Mouse (Mus musculus): ENCODE data around the gene Megf8.

Megf8 gene

DNA sequence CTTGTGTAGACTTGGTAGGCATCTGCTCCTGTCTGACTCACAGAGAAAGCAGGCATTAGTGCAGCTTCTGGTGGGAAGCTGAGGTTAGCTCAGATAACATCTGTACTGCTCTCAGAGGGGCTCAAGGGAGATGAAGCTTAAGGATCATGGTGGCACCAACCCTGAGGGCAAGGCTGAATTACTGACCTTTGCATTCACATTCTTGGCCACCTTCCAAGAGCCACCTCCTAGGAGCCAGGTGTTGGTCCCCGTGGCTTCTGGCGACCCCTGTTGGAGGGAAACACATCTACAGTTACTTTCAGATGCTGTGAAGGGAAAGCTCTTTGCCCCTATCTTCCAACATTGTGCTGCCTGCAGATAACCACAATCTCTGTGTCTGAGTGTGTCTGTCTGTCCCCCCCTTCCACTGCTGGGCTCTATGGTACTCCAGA, 85.7 kb downstream of the Megf8 start:
- no peak for DNase-seq (ENCODE audit: low spot score)

GRCm38 (mm10) chr7:25406468-25406867, 89.5 kb downstream of the Megf8 start:
- no peak for DNase-seq (ENCODE audit: low spot score)

- DNase-seq (ENCODE audit: low spot score) = no peak
Measured at GRCm38 (mm10) chr7:25409114-25409760, 92.3 kb downstream of the Megf8 start.

DNA sequence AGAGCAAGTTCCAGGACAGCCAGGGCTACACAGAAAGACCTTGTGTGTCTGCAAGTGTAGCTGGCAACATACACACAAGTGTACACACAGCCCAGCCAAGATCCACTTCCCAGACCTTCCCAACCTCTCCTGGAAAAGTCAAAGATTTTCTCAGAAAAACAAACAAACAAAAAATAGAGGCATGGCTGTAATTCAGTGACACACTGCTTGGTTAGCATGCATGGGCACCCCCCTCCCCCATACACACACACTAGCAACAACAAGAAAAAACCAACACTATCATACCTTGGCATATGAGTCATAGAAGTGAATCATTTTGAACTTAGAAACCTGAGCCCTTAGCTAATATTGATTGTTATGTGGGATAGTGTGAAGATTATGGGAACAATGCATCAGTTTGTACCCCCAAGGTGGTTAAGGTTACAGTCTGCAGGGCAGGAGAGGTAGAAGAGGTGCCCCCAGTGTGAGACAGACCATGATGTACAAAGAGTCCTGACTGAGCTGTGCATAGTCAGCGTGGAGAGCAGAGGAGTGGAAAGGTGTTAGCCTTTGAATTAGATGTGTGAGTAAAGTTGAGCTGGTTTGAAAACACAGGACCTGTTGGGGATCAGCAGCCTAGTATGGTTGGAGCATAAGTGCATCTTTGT, 94.1 kb downstream of the Megf8 start:
- DNase-seq (ENCODE audit: low spot score) = no peak

GRCm38 (mm10) chr7:25411861-25412260, 94.9 kb downstream of the Megf8 start:
- DNase-seq (ENCODE audit: low spot score) = no peak

GRCm38 (mm10) chr7:25412833-25413441, 96.0 kb downstream of the Megf8 start, which contains the start of gene Cxcl17:
TSS of gene Cxcl17 (minus strand) at chr7:25412886.
- no peak for DNase-seq (ENCODE audit: low spot score)

Measured in ovary, postnatal 10 days (tissue).